In the genomic region with DNA sequence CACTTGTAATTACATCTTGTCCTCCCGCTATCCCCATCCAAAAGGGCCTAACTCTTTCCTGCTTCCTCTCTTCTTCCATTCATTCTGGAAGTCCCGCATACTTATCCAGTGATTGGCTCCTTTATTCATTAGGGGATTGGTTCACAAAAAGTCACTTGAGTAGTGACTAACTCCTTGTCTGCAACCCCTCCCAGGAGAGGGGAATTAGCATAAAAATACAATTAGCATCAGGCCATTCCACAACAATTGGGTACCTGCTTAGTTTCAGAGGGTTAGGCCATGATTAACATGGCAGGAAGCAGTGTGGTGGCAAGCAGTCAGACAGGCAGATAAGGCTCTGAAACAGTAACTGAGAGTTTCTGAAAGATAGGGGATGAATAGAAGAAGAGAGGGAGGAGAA, we compare ENCODE assay signal across 21 mouse cellular contexts.
DNase-seq lines count a peak whose midpoint lies in the region.
"Had no signal": no experiment of that assay in that cellular context is flagged by ENCODE, and none has a peak within 500 bp of the region (broad histone marks: within the 10 kb centered on the region; RNA-seq: fewer than 3 reads in every experiment).

No protein-coding gene starts in this region.

- no peaks in the 10 kb centered on the region for H3K9me3 ChIP-seq in heart, embryonic 10.5 days
- H3K9me3 ChIP-seq: embryonic facial prominence, embryonic 10.5 days; embryonic facial prominence, embryonic 12.5 days had no signal

- no peak overlapping the region for H3K27ac ChIP-seq in heart, embryonic 10.5 days
- H3K27ac ChIP-seq: embryonic facial prominence, embryonic 10.5 days; embryonic facial prominence, embryonic 12.5 days had no signal

- H3K4me3 ChIP-seq in heart, embryonic 10.5 days, result no peak overlapping the region
- H3K4me3 ChIP-seq: embryonic facial prominence, embryonic 10.5 days; embryonic facial prominence, embryonic 12.5 days had no signal

- peak; percentile 10 for DNase-seq in heart, adult 11 months
- no peak for DNase-seq in heart, embryonic 10.5 days (ENCODE audit: low spot score)
- peak; percentile 82 for DNase-seq in R1 (ENCODE audit: low read depth, low spot score)
- peak; percentile 70 for DNase-seq in ZHBTc4 (ENCODE audit: low read depth, low spot score)
- no peak for DNase-seq in cerebellum, postnatal 4 days (ENCODE audit: low spot score in 2 of 2)
- DNase-seq in c-Kit-positive CD71-positive TER-119-positive erythroid progenitor cells, embryonic 14.5 days (ENCODE audit: low spot score), result no peak
- DNase-seq in adrenal gland, adult 8-10 months, result no peak
- DNase-seq: adrenal gland, postnatal 10 days; adrenal gland, postnatal 25 days; B cell, adult 2 months; cerebellum, adult 11 months; cerebellum, adult 18-20 months; cerebellum, adult 8-10 months; cerebellum, adult 9-11 months; cerebellum, postnatal 14 days; cerebellum, postnatal 36 days had no signal

- H3K4me1 ChIP-seq in heart, embryonic 10.5 days, result no peaks in the 10 kb centered on the region
- H3K4me1 ChIP-seq: embryonic facial prominence, embryonic 10.5 days; embryonic facial prominence, embryonic 12.5 days had no signal

- WGBS in heart, embryonic 10.5 days, result 77% methylated on average over 2 of the region's 2 CpGs

- no peaks in the 10 kb centered on the region for H3K27me3 ChIP-seq in heart, embryonic 10.5 days (ENCODE audit: insufficient read depth, poor library complexity, severe bottlenecking)
- H3K27me3 ChIP-seq: CH12.LX; embryonic facial prominence, embryonic 12.5 days; Patski had no signal

- H3K36me3 ChIP-seq in heart, embryonic 10.5 days, result no peaks in the 10 kb centered on the region
- H3K36me3 ChIP-seq: embryonic facial prominence, embryonic 10.5 days; embryonic facial prominence, embryonic 12.5 days; G1E had no signal

Comparison
In these comparisons a context has a peak if more than half of its experiments do, and no peak if none do; other contexts are left out.
1. DNase-seq: peak in heart, adult 11 months (single experiment), R1 (single experiment) and ZHBTc4 (single experiment); none in heart, embryonic 10.5 days (single experiment), cerebellum, postnatal 4 days (0 of 2), c-Kit-positive CD71-positive TER-119-positive erythroid progenitor cells, embryonic 14.5 days (single experiment) and adrenal gland, adult 8-10 months (single experiment).